Mouse (Mus musculus) fibroblast of lung, adult 2 months (primary cell): ENCODE measurements around the gene Chrna10.

Source experiments
- DNase-seq: peaks from one replicate; pipeline ENCODE4 v3.0.0-alpha.2; 2011; ENCODE audit warnings: low read depth

Gene Chrna10

DNA sequence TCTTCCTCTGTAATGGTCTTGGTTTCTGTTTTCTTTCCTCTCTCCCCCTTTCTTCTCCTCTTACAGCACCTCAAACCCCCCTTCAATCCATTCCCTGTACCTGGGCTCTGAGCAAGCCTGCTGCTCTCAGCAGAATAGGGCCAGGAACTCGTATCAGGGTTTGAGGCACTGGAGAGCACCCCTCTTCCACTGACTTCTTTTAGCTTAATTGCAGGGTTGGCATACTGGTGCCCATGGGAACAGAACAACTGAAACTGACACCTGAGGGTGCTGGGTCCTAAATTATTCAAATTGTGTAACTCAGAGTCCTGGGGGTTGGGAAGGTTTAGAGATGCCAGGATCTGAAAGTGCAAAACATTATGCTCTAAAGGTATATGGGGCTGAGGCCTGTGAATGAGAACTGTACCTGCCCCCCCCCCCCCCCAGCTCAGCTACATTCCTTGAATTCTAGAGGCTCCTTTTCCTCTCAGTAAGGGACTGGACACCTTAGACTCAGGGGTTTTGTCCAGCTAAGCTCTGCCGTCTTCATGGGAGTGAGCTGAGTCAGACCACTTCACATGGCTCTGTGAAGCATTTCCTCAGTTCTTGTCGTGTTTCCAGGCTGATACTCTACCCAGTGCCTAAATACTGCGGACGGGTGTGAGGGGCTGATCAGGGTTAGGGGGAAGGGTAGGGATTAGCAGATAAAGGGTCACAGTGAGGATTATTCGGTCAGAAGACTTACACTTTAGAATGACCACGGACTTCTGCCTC is at the start of gene Chrna10:
Chrna10 (minus strand) TSS at position 250 of the 753 bp plus-strand sequence.
- DNase-seq, result no peak

DNA sequence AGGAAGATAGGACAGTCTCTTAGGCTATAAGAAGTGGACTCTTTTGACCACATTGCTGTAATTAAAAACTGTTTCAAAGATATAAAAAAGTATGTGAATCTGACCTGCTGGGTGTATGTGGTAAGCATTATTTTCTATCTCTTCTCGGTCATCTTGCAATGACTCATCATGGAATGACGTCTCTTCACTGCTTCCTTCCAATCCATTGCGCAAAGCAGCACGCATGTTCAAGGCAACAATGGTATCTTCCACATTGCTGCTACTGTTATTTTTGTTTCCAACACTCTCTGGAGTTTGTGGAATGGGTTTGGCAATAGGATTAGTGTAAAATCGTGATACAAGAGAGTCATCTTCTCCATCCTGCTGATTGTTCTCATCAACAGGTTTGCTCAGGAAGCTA is 37.1 kb upstream of the Chrna10 start:
- DNase-seq, result no peak

DNA sequence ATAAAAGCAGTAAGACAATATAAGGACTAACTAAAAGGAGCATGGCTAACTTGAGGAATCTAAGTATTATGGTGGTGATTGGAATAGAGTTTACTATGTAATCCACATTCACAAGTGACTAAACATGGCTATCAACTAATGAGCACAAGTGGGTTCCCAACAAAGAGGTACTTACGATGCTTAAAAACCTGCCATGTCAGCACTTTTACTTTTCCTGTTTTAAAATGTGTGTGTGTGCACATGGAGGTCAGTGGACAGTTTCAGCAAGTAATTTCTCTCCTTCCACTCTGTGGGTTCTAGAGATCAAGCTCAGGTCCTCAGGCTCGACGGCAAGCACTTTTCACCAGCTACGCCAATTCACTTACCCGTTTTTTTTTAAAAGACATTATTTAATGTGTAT is 21.3 kb upstream of the Chrna10 start:
- no peak for DNase-seq

DNA sequence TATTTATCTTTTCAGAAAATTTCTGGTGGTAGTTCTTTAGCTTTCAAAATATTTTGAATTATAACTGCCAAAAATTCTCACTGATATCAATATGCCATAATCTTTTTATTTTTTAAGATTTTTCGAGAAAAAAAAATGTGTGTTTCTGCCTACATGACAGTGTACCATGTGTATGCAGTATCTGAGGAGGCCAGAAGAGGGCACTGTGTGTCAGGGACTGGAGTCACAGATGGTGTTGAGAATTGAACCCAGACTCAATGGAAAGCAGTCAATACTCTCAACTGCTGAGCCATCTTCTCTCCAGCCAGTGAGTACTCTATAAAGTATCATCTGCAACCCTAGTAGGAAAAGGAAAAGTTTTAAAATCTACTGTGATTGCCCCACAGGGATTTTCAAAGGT is 20.8 kb upstream of the Chrna10 start:
- no peak for DNase-seq

DNA sequence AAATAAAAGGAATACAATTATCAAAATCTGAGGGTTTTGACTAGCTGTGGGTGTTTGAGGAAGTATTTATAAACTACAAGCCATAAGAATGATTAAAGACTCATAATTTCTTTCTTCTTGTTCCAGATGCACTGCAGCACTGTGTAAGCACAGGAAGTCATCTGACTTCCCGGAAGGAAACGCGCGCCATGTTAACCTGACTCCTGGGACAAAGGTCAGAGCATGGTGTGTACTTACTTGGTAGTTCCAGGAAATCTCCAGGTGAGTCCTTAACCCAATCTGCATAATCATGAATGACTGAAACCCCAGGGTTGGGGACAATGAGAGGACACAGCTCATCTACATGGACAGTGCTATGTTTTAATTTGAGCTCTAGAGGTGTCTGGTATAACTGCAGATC is 15.8 kb upstream of the Chrna10 start:
- no peak for DNase-seq

DNA sequence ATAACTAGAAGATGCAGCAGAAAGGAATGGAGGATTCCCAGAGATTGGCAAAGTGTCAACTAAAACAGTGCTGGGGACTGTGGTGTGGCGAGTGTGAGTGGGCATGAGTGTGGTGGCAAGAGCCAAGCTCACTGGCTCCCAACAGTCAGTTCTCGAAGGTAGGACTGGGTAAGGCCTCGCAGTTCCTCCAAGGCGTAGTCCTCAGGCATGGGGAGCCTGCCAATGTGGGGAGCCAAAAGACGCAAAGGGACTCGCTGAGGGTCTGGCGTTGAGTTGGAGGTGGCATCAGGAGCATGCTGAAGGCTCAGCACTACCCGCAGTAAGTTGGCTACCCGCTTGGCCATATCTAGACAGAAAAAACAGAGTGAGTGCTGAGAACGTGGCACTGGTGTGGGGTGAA is 3.7 kb upstream of the Chrna10 start:
- no peak for DNase-seq

DNA sequence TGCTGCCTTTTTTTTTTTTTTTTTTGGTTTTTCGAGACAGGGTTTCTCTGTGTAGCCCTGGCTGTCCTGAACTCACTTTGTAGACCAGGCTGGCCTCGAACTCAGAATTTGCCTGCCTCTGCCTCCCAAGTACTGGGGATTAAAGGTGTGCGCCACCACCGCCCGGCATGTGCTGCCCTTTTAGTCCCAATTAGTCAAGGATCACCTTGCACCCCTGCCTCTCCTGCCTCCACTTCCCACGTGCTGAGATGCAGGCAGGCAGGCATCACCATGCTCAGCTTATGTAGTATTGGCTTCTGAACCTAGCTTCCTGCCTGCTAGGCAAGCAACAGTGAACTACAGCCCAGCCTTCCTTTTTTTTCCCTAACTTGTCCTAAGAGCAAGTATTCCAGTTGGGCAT is 754 bp upstream of the Chrna10 start:
- no peak for DNase-seq

DNA sequence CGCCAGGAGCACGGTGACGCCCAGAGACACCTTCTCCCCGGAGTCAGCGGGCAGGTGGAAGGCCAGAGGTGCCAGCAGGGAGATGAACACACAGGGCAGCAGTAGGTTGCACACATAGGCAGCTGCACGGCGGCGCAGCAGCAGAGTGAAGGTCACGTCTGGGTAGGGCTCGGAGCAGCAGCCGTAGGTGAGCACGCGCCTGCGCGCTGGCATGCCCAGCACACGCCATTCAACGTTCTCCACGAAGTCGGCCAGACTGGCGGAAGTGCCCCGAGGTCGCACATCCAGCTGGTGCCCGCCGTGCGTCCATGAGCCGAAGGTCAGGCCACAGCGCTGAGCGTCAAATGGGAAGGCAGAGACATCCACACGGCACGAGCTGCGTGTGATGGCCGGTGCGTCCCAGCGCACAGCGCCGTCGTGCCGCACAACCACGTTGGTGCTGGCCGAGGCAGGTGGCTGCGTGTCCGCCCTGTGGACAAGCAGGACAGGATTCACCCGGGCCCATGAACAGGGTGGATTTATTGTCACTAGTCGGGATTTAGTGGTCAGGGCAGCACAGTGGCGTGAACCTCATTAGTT is 3.4 kb downstream of the Chrna10 start:
- DNase-seq, result no peak

DNA sequence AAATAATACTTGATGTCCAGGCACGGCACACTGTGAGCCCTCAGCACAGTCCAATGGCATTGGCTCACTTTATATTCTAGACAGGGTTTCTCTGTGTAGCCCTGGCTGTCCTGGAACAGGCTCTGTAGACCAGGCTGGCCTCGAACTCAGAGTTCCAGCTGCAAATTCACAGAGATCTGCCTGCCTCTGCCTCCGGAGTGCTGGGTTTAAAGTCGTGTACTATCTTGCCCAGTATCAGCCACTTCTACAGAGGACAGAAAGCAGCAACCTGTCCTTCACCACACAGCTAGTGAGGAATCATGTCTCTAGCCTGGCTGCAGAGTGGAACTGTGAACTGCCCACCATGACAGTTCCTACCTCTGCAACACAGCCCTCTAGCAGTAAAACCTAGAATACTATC is 6.9 kb downstream of the Chrna10 start:
- DNase-seq, result no peak

DNA sequence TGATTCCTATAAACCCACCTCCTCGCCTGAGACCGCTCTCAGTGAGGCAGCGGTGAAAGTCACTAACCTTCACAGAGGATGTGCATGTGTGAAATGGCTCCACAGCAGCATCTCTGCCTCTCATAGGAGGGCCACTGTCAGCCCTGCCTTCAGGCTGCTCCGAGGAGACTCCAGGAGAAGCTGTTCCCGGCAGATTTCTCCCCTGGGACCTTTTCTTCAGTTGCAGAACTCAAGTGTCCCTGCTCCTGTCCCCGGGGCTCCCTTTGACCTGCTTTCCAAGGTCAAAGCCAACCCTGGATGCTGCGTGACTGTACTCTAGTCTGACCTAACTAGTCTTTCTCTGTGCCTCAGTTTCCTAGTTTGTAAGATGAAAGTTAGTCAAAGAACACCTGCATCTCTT is 7.5 kb downstream of the Chrna10 start, which contains the start of gene Art5:
Art5 (minus strand) TSS at position 319 of the 400 bp plus-strand sequence.
- DNase-seq, result no peak

DNA sequence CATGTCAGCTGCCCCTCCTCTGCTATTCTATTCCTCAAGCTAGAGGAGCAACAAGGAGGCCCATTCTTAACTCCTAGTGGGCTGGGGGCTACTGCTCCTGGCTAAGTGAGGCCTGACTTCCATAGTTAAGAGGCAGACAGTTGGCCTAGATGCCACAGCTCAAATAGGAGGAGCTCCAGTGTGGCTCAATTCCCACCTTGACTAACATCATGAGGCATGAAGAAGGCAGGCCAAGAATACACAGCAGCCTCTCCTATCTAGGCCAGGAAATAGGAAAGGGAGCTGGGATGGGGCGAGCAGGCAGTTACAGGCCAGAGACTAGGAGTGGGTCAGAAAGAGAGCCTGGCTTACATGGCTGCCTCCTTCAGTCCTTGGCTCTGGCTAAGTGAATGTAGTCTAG is 8.4 kb downstream of the Chrna10 start:
- DNase-seq, result no peak

DNA sequence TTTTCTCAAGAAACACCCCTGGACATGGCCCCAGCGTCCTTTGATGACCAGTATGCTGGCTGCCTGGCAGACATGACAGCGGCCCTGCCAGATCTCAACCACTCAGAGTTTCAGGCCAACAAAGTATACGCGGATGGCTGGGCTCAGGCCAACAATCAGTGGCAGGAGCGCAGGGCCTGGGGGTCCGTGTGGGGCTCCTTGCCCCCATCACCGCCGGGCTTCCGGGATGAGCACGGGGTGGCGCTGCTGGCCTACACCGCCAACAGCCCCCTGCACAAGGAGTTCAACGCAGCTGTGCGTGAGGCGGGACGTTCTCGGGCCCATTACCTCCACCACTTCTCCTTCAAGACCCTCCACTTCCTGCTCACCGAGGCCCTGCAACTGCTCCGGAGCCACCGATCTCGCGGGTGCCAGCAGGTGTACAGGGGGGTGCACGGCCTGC is 9.9 kb downstream of the Chrna10 start:
- DNase-seq, result no peak

DNA sequence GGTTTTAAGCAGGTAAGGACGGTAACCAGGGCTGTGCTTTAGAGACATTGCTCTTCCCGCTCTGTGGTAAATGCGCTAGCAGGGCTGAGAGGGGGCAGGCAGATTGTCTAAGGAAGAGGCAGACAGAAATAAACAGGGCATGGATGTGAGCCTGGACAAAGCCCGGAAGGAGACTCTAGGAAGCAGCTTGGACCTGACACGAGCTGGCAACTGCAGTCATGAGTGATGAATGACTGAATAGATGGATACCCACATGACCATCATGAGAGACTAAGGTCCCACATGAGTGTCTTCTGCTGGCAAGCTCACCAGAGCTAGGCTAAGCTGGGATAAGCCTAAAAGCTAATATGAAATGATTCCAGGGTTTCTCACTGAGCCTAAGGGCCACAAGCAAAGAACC is 12.5 kb downstream of the Chrna10 start:
- DNase-seq, result no peak

DNA sequence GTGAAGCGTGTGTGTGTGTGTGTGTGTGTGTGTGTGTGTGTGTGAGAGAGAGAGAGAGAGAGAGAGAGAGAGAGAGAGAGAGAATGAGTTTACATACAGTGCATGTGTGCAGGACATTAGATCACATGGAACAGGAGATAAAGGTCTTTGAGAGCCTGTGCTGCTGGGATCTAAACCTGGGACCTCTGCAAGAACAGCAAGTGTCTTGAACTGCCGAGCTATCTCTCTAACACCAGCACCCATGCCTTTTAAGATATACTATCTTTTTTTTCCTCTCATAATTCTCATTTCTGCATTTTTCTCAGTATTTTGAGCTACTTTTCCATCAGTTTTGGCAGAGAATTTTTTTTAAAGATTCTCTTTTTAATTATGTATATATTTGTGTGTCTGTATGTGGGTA is 13.1 kb downstream of the Chrna10 start:
- no peak for DNase-seq

DNA sequence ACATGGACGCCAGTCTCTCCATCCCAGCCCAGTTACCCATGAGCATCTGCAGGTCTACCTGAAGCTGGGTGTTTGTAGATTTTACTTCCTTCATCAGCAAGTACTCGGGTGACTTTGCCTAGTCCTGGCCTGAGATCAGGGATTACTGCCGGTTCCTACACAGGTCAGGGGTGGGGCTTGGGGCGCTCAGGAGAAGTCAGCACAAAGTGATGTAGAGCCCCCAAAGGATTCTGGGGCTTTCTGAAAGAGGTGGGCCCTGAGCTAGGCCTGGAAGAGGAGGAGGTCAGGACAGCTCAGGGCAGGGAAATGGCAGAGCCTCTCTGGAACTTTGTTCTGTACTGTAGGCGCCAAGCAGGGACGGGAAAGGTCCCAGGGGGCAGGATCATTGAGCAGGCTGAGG is 13.9 kb downstream of the Chrna10 start:
- no peak for DNase-seq

DNA sequence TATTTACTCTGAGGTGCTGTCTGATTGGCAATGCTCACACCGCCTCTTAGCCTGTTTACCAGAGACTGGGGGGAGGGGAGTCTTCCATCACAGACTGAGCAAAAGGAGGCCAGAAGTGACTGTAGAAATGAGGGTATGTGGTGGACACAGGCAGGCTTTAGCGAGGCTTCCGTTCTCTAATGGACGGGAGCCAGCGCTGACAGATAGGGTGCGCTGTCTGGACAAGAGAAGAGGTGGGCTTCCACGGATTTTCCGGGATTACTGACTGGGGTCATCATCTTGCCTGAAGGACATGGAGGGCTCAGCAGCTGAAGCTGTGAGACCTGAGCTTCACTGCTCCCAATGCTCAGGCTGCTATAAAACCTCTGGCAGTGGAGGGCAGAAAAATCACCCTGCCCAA is 14.4 kb downstream of the Chrna10 start:
- DNase-seq, result no peak

DNA sequence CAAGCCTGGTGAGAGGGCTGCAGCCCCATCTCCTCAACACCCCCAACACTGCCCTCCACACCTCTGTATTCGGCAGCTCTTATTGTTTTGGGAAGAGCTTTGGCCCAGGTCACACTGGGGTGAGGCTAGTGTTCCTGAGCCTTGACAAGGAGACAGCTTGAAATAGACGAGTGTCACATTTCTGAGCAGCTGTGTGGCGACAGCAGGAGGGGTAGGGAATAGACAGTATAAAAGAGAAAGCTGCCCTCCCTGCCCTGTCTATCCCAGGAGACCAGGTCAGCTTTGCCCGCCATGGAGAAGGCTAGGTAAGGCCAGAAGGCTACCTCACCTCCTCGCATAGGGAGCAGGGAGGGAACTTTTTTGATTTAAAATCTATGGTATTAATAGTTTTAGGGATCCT is 15.1 kb downstream of the Chrna10 start, which contains the start of gene Art1:
Art1 (plus strand) TSS at position 257 of the 400 bp plus-strand sequence.
- DNase-seq, result no peak

DNA sequence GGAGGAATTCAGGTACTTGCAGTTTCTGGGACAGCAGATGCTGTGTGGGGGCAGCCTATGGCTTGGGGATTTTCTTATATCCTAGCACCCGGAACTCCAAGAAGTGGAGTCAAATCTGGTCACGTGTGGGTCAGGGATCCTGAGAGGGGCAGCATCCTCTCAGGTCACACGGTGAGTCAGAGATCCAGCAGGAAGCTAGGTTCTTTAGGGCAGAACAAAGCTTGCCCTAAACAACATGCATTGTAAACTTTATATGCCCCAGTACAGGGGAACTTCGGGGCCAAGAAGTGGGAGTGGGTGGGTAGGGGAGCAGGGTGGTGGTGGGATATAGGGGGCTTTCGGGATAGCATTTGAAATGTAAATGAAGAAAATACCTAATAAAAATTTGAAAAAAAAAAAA is 15.8 kb downstream of the Chrna10 start:
- DNase-seq, result no peak

DNA sequence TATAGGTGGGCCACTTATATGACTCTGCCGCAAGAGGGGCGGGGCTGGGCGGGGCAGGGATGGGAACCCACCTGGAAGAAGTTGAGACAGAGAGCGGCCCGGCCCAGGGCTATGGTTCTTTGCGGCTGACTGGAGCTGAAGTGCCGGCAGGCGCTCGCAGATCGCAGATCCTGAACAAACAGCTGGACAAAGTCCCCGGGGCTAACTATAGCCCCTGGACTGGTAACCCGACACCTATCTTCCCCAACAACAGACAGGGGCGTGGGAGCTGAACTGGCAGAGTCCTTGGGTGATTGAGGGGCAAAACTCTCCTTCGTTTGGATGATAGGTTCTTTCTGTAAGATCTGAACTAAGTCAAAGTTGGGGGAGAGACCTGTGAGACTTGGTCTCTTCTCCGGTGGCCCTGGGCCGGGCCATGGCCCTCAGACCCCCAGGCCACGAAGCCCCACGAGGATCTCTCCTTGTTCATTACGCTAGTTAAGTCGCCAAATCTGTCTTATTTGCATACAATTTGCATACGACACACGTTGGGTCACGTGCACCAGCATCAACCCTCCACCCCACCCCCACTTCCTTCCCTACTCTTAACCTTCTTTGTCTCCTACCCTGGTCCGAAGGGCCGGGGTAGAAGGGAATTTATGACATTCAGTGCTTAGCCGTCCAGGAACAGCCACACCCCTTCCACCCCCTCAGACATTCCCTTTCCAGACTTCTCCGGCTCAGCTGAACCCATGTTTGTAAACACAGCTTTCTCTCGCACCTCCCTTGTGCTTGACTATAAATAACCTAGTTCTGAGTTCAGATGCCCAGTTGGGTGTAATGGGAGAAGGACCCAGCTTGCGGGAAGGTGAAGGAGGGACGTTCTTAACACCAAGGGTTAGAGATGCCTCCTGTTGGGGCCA is 16.6 kb downstream of the Chrna10 start:
- DNase-seq, result no peak

DNA sequence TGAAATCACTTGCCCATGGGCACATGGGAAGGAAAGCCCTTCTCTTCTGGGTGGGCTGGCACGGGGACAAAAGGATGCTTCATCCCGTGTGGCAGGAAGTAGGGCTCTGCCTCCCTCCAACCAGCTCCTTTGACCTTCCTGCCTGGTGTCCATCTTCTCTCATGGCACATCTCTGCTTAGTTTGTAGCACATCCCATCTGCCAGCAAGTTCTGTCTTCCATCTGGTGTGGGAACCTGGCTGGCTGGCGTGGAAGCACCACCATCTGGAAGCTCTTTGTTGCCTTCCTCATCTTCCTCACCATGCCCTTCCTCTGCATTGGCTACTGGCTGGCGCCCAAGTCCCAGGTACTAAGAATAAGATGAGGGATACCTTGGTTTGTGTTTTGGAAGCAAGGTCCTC is 29.3 kb downstream of the Chrna10 start:
- DNase-seq, result no peak

DNA sequence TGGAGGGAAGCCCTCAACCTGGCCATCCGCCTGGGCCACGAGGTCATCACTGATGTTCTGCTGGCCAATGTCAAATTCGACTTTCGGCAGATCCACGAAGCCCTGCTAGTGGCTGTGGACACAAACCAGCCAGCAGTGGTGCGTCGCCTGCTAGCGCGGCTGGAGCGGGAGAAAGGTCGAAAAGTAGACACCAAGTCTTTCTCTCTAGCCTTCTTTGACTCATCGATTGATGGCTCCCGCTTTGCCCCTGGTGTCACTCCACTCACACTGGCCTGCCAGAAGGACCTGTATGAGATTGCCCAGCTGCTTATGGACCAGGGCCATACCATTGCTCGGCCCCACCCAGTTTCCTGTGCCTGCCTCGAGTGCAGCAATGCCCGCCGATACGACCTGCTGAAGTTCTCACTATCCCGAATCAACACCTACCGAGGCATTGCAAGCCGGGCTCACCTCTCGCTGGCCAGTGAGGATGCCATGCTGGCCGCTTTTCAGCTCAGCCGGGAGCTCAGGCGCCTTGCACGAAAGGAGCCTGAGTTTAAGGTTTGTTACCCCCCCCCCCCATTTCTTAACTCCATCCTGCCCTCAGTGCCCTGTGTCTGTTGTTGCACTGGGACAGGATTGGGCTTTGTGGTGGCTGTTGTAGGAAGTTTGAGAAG is 32.5 kb downstream of the Chrna10 start:
- DNase-seq, result no peak

DNA sequence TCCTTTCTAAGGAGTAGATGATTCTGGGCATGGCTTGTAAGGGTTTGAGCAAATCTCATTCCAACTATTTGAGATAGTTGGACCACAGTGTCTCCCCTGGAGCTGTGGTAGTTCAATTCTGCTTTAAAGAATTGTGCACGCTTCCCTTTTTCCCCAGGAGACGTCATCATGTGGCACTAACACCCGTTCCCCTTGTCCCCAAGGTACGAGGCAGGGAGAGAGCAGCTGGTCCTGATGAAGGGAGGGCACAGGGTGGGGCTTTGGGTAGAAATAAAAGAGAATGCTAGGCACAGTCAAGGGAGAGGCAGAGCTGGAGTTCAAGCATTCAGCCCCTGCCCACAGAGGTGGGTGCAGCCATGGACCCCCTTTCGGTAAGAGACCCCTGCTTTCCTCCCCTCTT is 33.8 kb downstream of the Chrna10 start, which contains the start of gene Trpc2:
Trpc2 (plus strand) TSS at position 301 of the 400 bp plus-strand sequence.
- no peak for DNase-seq
